ENCODE assay signal across 9 mouse cellular contexts in the genomic region with DNA sequence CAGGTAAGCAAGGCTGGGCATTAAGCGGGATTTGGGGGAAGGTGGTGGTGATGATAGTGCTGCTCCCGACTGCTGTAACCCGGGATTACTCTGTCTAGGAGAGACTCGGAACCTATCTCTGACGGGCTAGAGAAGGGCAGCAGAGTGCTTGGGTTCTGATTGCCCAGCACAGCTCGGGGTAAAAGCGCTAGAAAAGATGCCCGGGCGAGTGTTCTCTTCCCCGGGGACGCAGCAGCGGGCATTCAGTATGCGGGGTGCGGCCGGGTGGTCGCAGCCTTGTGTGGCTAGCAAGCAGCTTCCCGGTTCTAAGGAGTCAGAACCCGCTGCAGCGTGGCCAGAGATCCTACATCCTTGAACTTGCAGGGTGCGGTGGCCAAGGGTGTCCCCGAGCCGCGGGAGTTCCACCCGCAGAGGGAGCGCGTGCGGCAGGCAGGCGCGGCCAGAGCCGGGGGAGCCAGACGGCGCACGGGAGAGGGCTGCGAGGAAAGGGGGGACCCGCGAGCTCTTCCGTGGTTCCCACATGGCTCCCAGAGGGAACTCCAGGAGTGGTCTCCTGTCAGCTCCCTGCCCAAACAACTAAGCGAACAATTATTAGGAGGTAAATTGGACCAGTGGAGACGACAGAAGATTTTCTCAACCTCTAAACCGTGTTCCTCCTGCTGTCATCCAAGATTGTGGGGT. TPM values are rescaled to one million over a fixed set of nuclear protein-coding genes. Genes with fewer than 3 reads are reported as not detected.
DNase-seq lines count a peak whose midpoint lies in the region; ATAC-seq lines count a peak whose summit lies in the region.
"Had no signal": no experiment of that assay in that cellular context is flagged by ENCODE, and none has a peak within 500 bp of the region (broad histone marks: within the 10 kb centered on the region; RNA-seq: fewer than 3 reads in every experiment).

No protein-coding gene starts in this region.

- H3K4me1 ChIP-seq in heart, embryonic 12.5 days (replicated peaks), result peaks cover 15% of the 10 kb centered on the region
- no peaks in the 10 kb centered on the region for H3K4me1 ChIP-seq in liver, embryonic 13.5 days (replicated peaks)

- WGBS in heart, embryonic 12.5 days, result under 1% methylated on average over 40 of the region's 40 CpGs
- 2% methylated on average over 40 of the region's 40 CpGs for WGBS in liver, embryonic 13.5 days (ENCODE audit: insufficient replicate concordance)

- H3K9ac ChIP-seq in heart, embryonic 12.5 days, result peak overlapping the region; percentile 42
- H3K9ac ChIP-seq in liver, embryonic 13.5 days, result no peak overlapping the region

- no peak for ATAC-seq in heart, embryonic 12.5 days (ENCODE audit: insufficient number of reproducible peaks, low FRiP score)
- no peak for ATAC-seq in liver, embryonic 13.5 days (ENCODE audit: low read depth)
- ATAC-seq in erythroblast, adult 5-6 weeks (replicated peaks; ENCODE audit: low FRiP score, poor library complexity, severe bottlenecking), result no peak

- H3K4me3 ChIP-seq in heart, embryonic 12.5 days, result peak overlapping the region; percentile 58
- peak overlapping the region; percentile 32 for H3K4me3 ChIP-seq in liver, embryonic 13.5 days (replicated peaks)

- no peak for DNase-seq in heart, postnatal 14 days
- peak; percentile 44 for DNase-seq in ZHBTc4 (ENCODE audit: low read depth, low spot score)
- peak; percentile 9 for DNase-seq in heart, postnatal 4 days
- no peak for DNase-seq in liver, embryonic 13.5 days
- peak; percentile 64 for DNase-seq in right cerebral cortex, postnatal 4 days
- no peak for DNase-seq in thymus, adult 18-20 months

- intact Hi-C loops in heart, postnatal 14 days (cut with DNase I), result no loop called here

- H3K27me3 ChIP-seq in heart, embryonic 12.5 days (replicated peaks), result peaks cover 94% of the 10 kb centered on the region
- peaks cover 64% of the 10 kb centered on the region for H3K27me3 ChIP-seq in liver, embryonic 13.5 days

- H3K36me3 ChIP-seq in heart, embryonic 12.5 days, result no peaks in the 10 kb centered on the region
- no peaks in the 10 kb centered on the region for H3K36me3 ChIP-seq in liver, embryonic 13.5 days

- peak overlapping the region; percentile 95 for H3K4me2 ChIP-seq in heart, embryonic 12.5 days
- H3K4me2 ChIP-seq in liver, embryonic 13.5 days, result peak overlapping the region; percentile 47

- H3K9me3 ChIP-seq in heart, embryonic 12.5 days (replicated peaks), result no peaks in the 10 kb centered on the region
- H3K9me3 ChIP-seq in liver, embryonic 13.5 days (replicated peaks), result no peaks in the 10 kb centered on the region

- no peak overlapping the region for H3K27ac ChIP-seq in heart, embryonic 12.5 days (ENCODE audit: poor library complexity, severe bottlenecking)
- H3K27ac ChIP-seq in liver, embryonic 13.5 days, result no peak overlapping the region

RNA-seq across cellular contexts. Expression of a gene that starts 0.9 kb away (rescaled TPM):
- 0.50 and 0.59 TPM in 2 replicates for polyA plus RNA-seq in heart, embryonic 12.5 days (2016; fragmentation: Nextera tagmentation; extraction: Ambion mirVana)
- total RNA-seq in heart, postnatal 14 days (2021), result not detected
- total RNA-seq in heart, postnatal 4 days (2021), result under 1 TPM in 1 of 2 experiments, not detected in 1; 0.14 TPM
- 0.12 and 0.15 TPM in 2 replicates for polyA plus RNA-seq in liver, embryonic 13.5 days (2015; fragmentation: Nextera tagmentation; extraction: Ambion mirVana)
- total RNA-seq in erythroblast, adult 5-6 weeks (2015; ENCODE audit: low replicate concordance), result not detected in 2 replicates
- total RNA-seq in erythroblast, adult 5-6 weeks (2017; ENCODE audit: low replicate concordance), result not detected in 2 replicates
- total RNA-seq: common myeloid progenitor, adult 5-6 weeks had no signal

Comparison
In these comparisons a context has a peak if more than half of its experiments do, and no peak if none do; other contexts are left out.
1. DNase-seq: peak in ZHBTc4 (single experiment), heart, postnatal 4 days (single experiment) and right cerebral cortex, postnatal 4 days (single experiment); none in heart, postnatal 14 days (0 of 2), liver, embryonic 13.5 days (single experiment) and thymus, adult 18-20 months (0 of 2).